Mouse (Mus musculus) megakaryocyte, embryonic 14.5 days (primary cell): ENCODE measurements at regions not wholly inside any gene's neighbourhood (a gene's known extent, or its start where the extent isn't known, plus 50 kb on each side); places are given as distances from the start of the nearest gene placed in this dataset.

Source experiments
- FLI1 ChIP-seq: IDR thresholded peaks from 2 replicates; pipeline ENCODE4 v1.6.1; 2012; ENCODE audit warnings: low read length, inconsistent platforms, mixed read lengths
- GATA1 ChIP-seq: IDR thresholded peaks from 3 replicates; pipeline ENCODE4 v1.6.1; 2012; ENCODE audit warnings: mixed read lengths, low read length, inconsistent platforms, borderline replicate concordance

- TF ChIP-seq GATA1, result no peak
- no peak for TF ChIP-seq FLI1
Measured at GRCm38 (mm10) chr3:27766421-27766820, 55.3 kb upstream of the Fndc3b start.
